Mouse (Mus musculus): Measurements from ENCODE around the gene Col6a4.
A peak's percentile ranks its signal among the peaks of the same experiment; 100 is the strongest.

Col6a4 gene

GRCm38 (mm10) chr9:106096683-106097082 is at the start of gene Col6a4:
Gene Col6a4 (minus strand): TSS chr9:106096783.
- DNase-seq (ENCODE audit: low read depth): no peak

GRCm38 (mm10) chr9:106145582-106145981 is 49.0 kb upstream of the Col6a4 start:
- DNase-seq (ENCODE audit: low read depth): no peak

- DNase-seq (ENCODE audit: low read depth): no peak
These were observed 47.6 kb upstream of the Col6a4 start for GRCm38 (mm10) chr9:106144176-106144575.

GRCm38 (mm10) chr9:106141955-106142354 is 45.4 kb upstream of the Col6a4 start:
- DNase-seq (ENCODE audit: low read depth): no peak

- DNase-seq (ENCODE audit: low read depth): no peak
These were observed 43.2 kb upstream of the Col6a4 start for GRCm38 (mm10) chr9:106139763-106140162.

GRCm38 (mm10) chr9:106137671-106138216 is 41.2 kb upstream of the Col6a4 start:
- peak; percentile 40 for DNase-seq (ENCODE audit: low read depth)

GRCm38 (mm10) chr9:106130250-106130649 is 33.7 kb upstream of the Col6a4 start:
- DNase-seq (ENCODE audit: low read depth): no peak

- no peak for DNase-seq (ENCODE audit: low read depth)
These were observed 32.5 kb upstream of the Col6a4 start for GRCm38 (mm10) chr9:106129072-106129471.

- DNase-seq (ENCODE audit: low read depth): no peak
These were observed 30.2 kb upstream of the Col6a4 start for GRCm38 (mm10) chr9:106126786-106127251.

- DNase-seq (ENCODE audit: low read depth): no peak
These were observed 27.0 kb upstream of the Col6a4 start for GRCm38 (mm10) chr9:106123599-106123998.

GRCm38 (mm10) chr9:106119075-106119474 is 22.5 kb upstream of the Col6a4 start:
- no peak for DNase-seq (ENCODE audit: low read depth)

GRCm38 (mm10) chr9:106115801-106116424 is 19.3 kb upstream of the Col6a4 start:
- DNase-seq (ENCODE audit: low read depth): no peak

- peak; percentile 10 for DNase-seq (ENCODE audit: low read depth)
These were observed 16.3 kb upstream of the Col6a4 start for GRCm38 (mm10) chr9:106112770-106113423.

GRCm38 (mm10) chr9:106106241-106106640 is 9.7 kb upstream of the Col6a4 start:
- no peak for DNase-seq (ENCODE audit: low read depth)

- DNase-seq (ENCODE audit: low read depth): no peak
These were observed 7.8 kb upstream of the Col6a4 start for GRCm38 (mm10) chr9:106104401-106104800.

GRCm38 (mm10) chr9:106101166-106101565 is 4.6 kb upstream of the Col6a4 start:
- no peak for DNase-seq (ENCODE audit: low read depth)

GRCm38 (mm10) chr9:106100262-106100661 is 3.7 kb upstream of the Col6a4 start:
- DNase-seq (ENCODE audit: low read depth): no peak

- no peak for DNase-seq (ENCODE audit: low read depth)
These were observed 2.9 kb upstream of the Col6a4 start for GRCm38 (mm10) chr9:106099379-106100021.

GRCm38 (mm10) chr9:106081528-106081927 is 15.1 kb downstream of the Col6a4 start:
- DNase-seq (ENCODE audit: low read depth): no peak

GRCm38 (mm10) chr9:106080261-106081033 is 16.1 kb downstream of the Col6a4 start:
- no peak for DNase-seq (ENCODE audit: low read depth)

- DNase-seq (ENCODE audit: low read depth): no peak
These were observed 18.6 kb downstream of the Col6a4 start for GRCm38 (mm10) chr9:106077953-106078352.

GRCm38 (mm10) chr9:106076234-106076633 is 20.3 kb downstream of the Col6a4 start:
- DNase-seq (ENCODE audit: low read depth): no peak

Data from fibroblast of lung, adult 2 months (primary cell).